Mouse (Mus musculus) MEL (cell line): ENCODE data around the gene Slc25a26.

Experiments used
- CHD2 ChIP-seq: IDR thresholded peaks from 2 replicates; pipeline ENCODE4 v1.6.1; 2011; ENCODE audit warnings: low read length, improper control_type of control experiment
- MAZ ChIP-seq: IDR thresholded peaks from 2 replicates; pipeline ENCODE4 v1.6.1; 2012; ENCODE audit warnings: low read depth, mild to moderate bottlenecking, inconsistent platforms, low read length, improper control_type of control experiment
- MYC ChIP-seq: IDR thresholded peaks from 2 replicates; pipeline ENCODE4 v1.6.1; 2011; ENCODE audit warnings: low read depth, mild to moderate bottlenecking, low read length, improper control_type of control experiment, moderate library complexity
- NELFE ChIP-seq: IDR thresholded peaks from 2 replicates; pipeline ENCODE4 v1.6.1; 2011; ENCODE audit warnings: low read depth, low read length, improper control_type of control experiment
- POLR2A ChIP-seq, 2 experiments: IDR thresholded peaks; 2 replicates each; pipeline ENCODE4 v1.6.1; 2011 to 2012; ENCODE audit warnings: low read length in 2 of 2, mild to moderate bottlenecking in 2 of 2, control low read depth in 1 of 2, improper control_type of control experiment in 1 of 2, low read depth in 1 of 2, moderate library complexity in 1 of 2; ENCODE audit not compliant: control insufficient read depth in 1 of 2, insufficient read depth in 1 of 2, poor library complexity in 1 of 2
- POLR2AphosphoS2 ChIP-seq: IDR thresholded peaks from 2 replicates; pipeline ENCODE4 v1.6.1; 2011; ENCODE audit warnings: low read length, improper control_type of control experiment
- UBTF ChIP-seq: IDR thresholded peaks from 2 replicates; pipeline ENCODE4 v1.6.1; 2012; ENCODE audit warnings: low read depth, mild to moderate bottlenecking, inconsistent platforms, low read length, improper control_type of control experiment, moderate library complexity, borderline replicate concordance; ENCODE audit not compliant: insufficient read depth
- ZC3H11A ChIP-seq: IDR thresholded peaks from 2 replicates; pipeline ENCODE4 v1.6.1; 2012; ENCODE audit warnings: low read depth, mild to moderate bottlenecking, inconsistent platforms, low read length, improper control_type of control experiment

DNA sequence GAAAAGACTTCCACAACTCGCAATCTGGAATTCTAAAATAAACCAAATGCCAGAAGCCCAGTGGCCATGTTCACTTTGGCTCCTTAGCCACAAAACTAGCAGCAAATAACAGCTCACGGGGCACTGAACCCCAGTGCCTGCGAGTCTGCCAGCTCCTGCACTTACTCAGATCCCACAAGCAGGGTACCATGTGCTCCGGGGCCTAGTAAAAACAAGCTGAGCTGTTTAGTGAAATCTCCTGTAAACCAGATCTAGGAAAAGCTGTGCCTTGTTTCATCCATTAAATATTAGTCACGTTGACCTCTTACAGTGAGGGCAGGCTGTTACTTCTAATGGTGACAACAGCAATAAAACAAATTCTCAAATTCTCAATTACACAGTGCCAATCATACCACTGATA is 118.5 kb downstream of the Slc25a26 start:
- TF ChIP-seq POLR2AphosphoS2 = no peak
- TF ChIP-seq MYC = no peak
- TF ChIP-seq CHD2 = no peak
- no peak for TF ChIP-seq NELFE
- TF ChIP-seq UBTF = no peak
- TF ChIP-seq POLR2A (IDR thresholded peaks at IDR 0.05; ENCODE audit: control insufficient read depth in 1 of 2, insufficient read depth in 1 of 2, low read depth in 1 of 2, low read length in 2 of 2, poor library complexity in 1 of 2) = no peak
- TF ChIP-seq MAZ = no peak
- no peak for TF ChIP-seq ZC3H11A
